Mouse (Mus musculus): ENCODE data around the gene Cacng2.

DNA sequence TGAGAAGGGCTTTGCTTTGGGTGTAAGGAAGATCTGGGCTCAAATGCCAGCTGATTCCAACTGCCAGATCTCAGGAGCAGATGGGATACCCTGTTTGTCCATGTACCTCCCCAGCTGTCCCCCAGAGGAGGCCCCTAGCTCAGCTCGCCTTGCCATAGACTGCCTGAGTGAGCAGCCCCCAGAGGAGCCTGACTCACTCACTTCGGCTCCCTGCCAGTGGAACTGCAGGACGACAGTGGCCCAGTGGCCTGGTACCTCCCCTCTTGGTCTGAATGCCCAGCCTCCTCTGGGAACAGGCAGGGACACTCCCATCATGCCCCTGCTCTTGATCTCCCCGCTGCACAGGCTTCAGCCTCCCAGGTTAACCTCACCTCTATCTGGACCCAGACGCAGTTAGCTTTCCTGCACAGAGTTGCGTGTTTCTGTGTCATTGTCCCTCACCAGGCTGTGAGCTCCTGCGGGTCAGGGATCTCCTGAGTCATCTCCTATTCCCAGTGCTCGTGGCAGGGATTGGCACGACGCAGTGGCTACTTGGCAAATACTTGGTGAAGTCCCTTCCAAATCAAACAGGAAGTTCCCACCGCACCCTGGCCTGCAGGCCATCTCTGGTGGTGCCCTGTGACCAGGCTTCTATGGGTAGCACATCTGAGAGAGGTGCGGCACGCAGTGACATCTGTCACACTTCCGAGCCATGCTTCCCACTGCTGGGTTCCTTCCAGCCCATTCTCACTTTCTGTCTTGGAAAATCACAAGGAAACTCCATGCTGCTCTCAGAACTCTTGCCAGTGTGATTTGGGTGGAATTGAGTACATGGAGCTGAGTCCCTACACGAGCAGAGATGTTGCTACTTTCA is 40.8 kb downstream of the Cacng2 start:
- TF ChIP-seq CTCF (IDR thresholded peaks at IDR 0.05; ENCODE audit: control insufficient read depth, insufficient read depth, insufficient read length) (no peak), USF1 (IDR thresholded peaks at IDR 0.05; ENCODE audit: low read depth) (no peak), CEBPB (IDR thresholded peaks at IDR 0.05; ENCODE audit: low read depth) (no peak), FOSL1 (IDR thresholded peaks at IDR 0.05; ENCODE audit: insufficient read depth, low read length, poor library complexity, severe bottlenecking) (peak; percentile 30), MYOD1 (IDR thresholded peaks at IDR 0.05; ENCODE audit: control insufficient read depth, insufficient read length, low read depth) (no peak), MAX (IDR thresholded peaks at IDR 0.05) (peak; percentile 71), MYOG (IDR thresholded peaks at IDR 0.05; ENCODE audit: control insufficient read depth, extremely low read depth, insufficient read length) (no peak)

All from C2C12 (cell line).